Mouse (Mus musculus): ENCODE data around the gene Adra1b.

DNA sequence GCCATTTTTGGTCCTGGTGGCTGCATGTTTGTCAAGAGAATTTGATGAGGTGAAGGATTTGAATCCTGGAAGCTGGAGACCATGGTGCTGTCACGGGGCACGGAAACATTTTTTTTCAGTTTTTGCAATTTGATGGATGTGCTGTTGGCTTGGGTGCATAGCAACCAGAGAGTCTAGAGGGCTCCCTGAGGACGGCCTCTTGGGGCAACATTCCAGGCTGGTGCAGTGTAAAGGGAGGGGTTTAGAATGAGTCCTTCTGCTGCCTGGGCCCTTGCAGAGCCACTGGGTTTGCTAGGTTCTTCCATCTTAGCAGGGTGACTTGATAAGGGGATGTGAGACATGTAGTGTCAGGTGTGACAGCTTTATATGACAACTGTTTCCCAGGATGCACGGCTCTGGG lies 8.5 kb downstream of the Adra1b start:
- TF ChIP-seq CTCF (IDR thresholded peaks at IDR 0.05; ENCODE audit: borderline replicate concordance, control insufficient read depth, extremely low read depth, insufficient read depth, low read length, poor library complexity), result no peak
- no peak for TF ChIP-seq POLR2A (IDR thresholded peaks at IDR 0.05; ENCODE audit: control insufficient read depth, extremely low read depth, insufficient read depth, low read length, poor library complexity)

Measured in thymus, adult 2 months (tissue).